Mouse (Mus musculus): ENCODE measurements at regions not wholly inside any gene's neighbourhood (a gene's known extent, or its start where the extent isn't known, plus 50 kb on each side); places are given as distances from the start of the nearest gene placed in this dataset.
A peak's percentile ranks its signal among the peaks of the same experiment; 100 is the strongest.

GRCm38 (mm10) chr9:12113374-12113773 is 1132.3 kb downstream of the Jrkl start:
- no peak for TF ChIP-seq USF2 (IDR thresholded peaks at IDR 0.05; ENCODE audit: borderline replicate concordance in 1 of 2, insufficient read depth in 1 of 2, low read depth in 1 of 2, low read length in 2 of 2)
- no peak for TF ChIP-seq GATA1 (IDR thresholded peaks at IDR 0.05; ENCODE audit: low read depth, low read length)
- no peak for TF ChIP-seq TAL1 (IDR thresholded peaks at IDR 0.05; ENCODE audit: low read length)
- TF ChIP-seq POLR2A (IDR thresholded peaks at IDR 0.05; ENCODE audit: control insufficient read depth in 1 of 2, insufficient read depth in 1 of 2, low read depth in 1 of 2, low read length in 2 of 2, poor library complexity in 1 of 2) = no peak
- no peak for TF ChIP-seq KAT2A (conservative IDR thresholded peaks at IDR 0.05; ENCODE audit: low read depth, low read length)
- peak in 1 of 3 experiments; percentile 28; a peak in 1 of 6 replicates for TF ChIP-seq CTCF (IDR thresholded peaks at IDR 0.05 in 2 of 3, conservative IDR thresholded peaks at IDR 0.05 in 1 of 3; ENCODE audit: control insufficient read depth in 1 of 3, insufficient read depth in 1 of 3, low read depth in 2 of 3, low read length in 3 of 3, poor library complexity in 1 of 3, severe bottlenecking in 1 of 3)
- no peak for TF ChIP-seq HCFC1 (IDR thresholded peaks at IDR 0.05; ENCODE audit: low read depth, low read length)
- TF ChIP-seq SIN3A (IDR thresholded peaks at IDR 0.05; ENCODE audit: low read length) = no peak
- no peak for TF ChIP-seq MEF2A (IDR thresholded peaks at IDR 0.05; ENCODE audit: extremely low read depth, insufficient replicate concordance, low read depth, low read length, poor library complexity, severe bottlenecking)
- TF ChIP-seq UBTF (IDR thresholded peaks at IDR 0.05; ENCODE audit: borderline replicate concordance, insufficient read depth, low read depth, low read length) = no peak
- TF ChIP-seq SMC3 (IDR thresholded peaks at IDR 0.05; ENCODE audit: low read depth, low read length) = peak; percentile 43
- TF ChIP-seq JUND (IDR thresholded peaks at IDR 0.05; ENCODE audit: low read depth, low read length) = no peak
- no peak for TF ChIP-seq CHD1 (IDR thresholded peaks at IDR 0.05; ENCODE audit: low read depth, low read length)
